Mouse (Mus musculus) CH12.LX (cell line): ENCODE results near the gene Ddt. TPM values are rescaled to one million over a fixed set of nuclear protein-coding genes. Genes with fewer than 3 reads are reported as not detected.
A peak's percentile ranks its signal among the peaks of the same experiment; 100 is the strongest.
"Not testable (repeated sequence)": the region's sequence is repeated elsewhere in the genome, so short reads cannot be mapped to it uniquely, and the experiment has no call there.

Experiments used
- DNase-seq: peaks from one replicate; pipeline ENCODE4 v3.0.0-alpha.2; 2013; ENCODE audit errors: extremely low read depth
- H3K27ac ChIP-seq: 2 replicates; pipeline ENCODE4 v1.5.1; 2012; ENCODE audit warnings: low read depth, mild to moderate bottlenecking, control low read depth, moderate library complexity; ENCODE audit not compliant: insufficient read depth
- H3K27me3 ChIP-seq: replicated peaks from 2 replicates; pipeline ENCODE3; 2012; ENCODE audit warnings: inconsistent platforms
- H3K36me3 ChIP-seq, 2 experiments: replicated peaks in 1 of 2; 2 replicates each; pipeline versions ENCODE3 to v1.6.1; 2012; ENCODE audit warnings: inconsistent platforms in 1 of 2, low read length in 1 of 2, mild to moderate bottlenecking in 1 of 2, mixed read lengths in 1 of 2, moderate library complexity in 1 of 2; ENCODE audit not compliant: control insufficient read depth in 1 of 2, insufficient read depth in 1 of 2
- H3K4me1 ChIP-seq, 2 experiments: 2 replicates each; pipeline ENCODE4 v1.6.1; 2012; ENCODE audit warnings: inconsistent platforms in 1 of 2, moderate library complexity in 1 of 2; ENCODE audit not compliant: insufficient read depth in 2 of 2, control insufficient read depth in 1 of 2
- H3K4me2 ChIP-seq: 2 replicates; pipeline ENCODE4 v1.6.1; 2012; ENCODE audit warnings: low read depth, mild to moderate bottlenecking, control low read depth; ENCODE audit not compliant: poor library complexity, insufficient read depth, severe bottlenecking
- H3K4me3 ChIP-seq, 3 experiments: fragments of 150-350 bp in 1 of 3; sonication (generic) in 1 of 3; replicated peaks in 1 of 3; 2 replicates each; pipeline versions ENCODE3 to v1.5.1; 2011 to 2012; ENCODE audit warnings: low read depth in 2 of 3, low read length in 2 of 3, mild to moderate bottlenecking in 2 of 3, moderate library complexity in 2 of 3, control low read depth in 1 of 3, improper control_type of control experiment in 1 of 3, inconsistent platforms in 1 of 3, mixed read lengths in 1 of 3; ENCODE audit not compliant: poor library complexity in 1 of 3
- H3K79me2 ChIP-seq: replicated peaks from 2 replicates; pipeline ENCODE4 v1.6.1; 2012; ENCODE audit warnings: mild to moderate bottlenecking, moderate library complexity; ENCODE audit not compliant: control insufficient read depth, poor library complexity, insufficient read depth, severe bottlenecking; ENCODE audit errors: extremely low read depth
- H3K9ac ChIP-seq: 2 replicates; pipeline ENCODE4 v1.6.1; 2012; ENCODE audit warnings: low read depth, mild to moderate bottlenecking, control low read depth, moderate library complexity; ENCODE audit not compliant: insufficient read depth
- H3K9me3 ChIP-seq: replicated peaks from 2 replicates; pipeline ENCODE3; 2012; ENCODE audit warnings: low read length, inconsistent platforms, mixed read lengths
- CHD1 ChIP-seq: IDR thresholded peaks from 2 replicates; pipeline ENCODE4 v1.6.1; 2012; ENCODE audit warnings: low read depth, low read length, improper control_type of control experiment, inconsistent platforms
- CHD2 ChIP-seq: IDR thresholded peaks from 2 replicates; pipeline ENCODE4 v1.6.1; 2011; ENCODE audit warnings: low read length, improper control_type of control experiment
- CTCF ChIP-seq, 2 experiments: IDR thresholded peaks in 1 of 2; conservative IDR thresholded peaks in 1 of 2; 2 replicates each; pipeline ENCODE4 v1.5.1; 2011 to 2012; ENCODE audit warnings: low read depth in 2 of 2, low read length in 2 of 2, improper control_type of control experiment in 1 of 2, inconsistent platforms in 1 of 2, mild to moderate bottlenecking in 1 of 2, moderate library complexity in 1 of 2
- ELF1 ChIP-seq: IDR thresholded peaks from 2 replicates; pipeline ENCODE4 v1.6.1; 2014; ENCODE audit warnings: low read depth, mild to moderate bottlenecking, inconsistent platforms, low read length, improper control_type of control experiment
- ETS1 ChIP-seq: conservative IDR thresholded peaks from 2 replicates; pipeline ENCODE4 v1.6.1; 2012; ENCODE audit warnings: low read depth, mild to moderate bottlenecking, inconsistent platforms, low read length, improper control_type of control experiment, moderate library complexity
- HCFC1 ChIP-seq: IDR thresholded peaks from 2 replicates; pipeline ENCODE4 v1.6.1; 2012; ENCODE audit warnings: low read depth, mild to moderate bottlenecking, inconsistent platforms, low read length, improper control_type of control experiment
- MAFK ChIP-seq: IDR thresholded peaks from 2 replicates; pipeline ENCODE4 v1.6.1; 2011; ENCODE audit warnings: low read length, improper control_type of control experiment; ENCODE audit not compliant: insufficient replicate concordance
- MAX ChIP-seq: IDR thresholded peaks from 2 replicates; pipeline ENCODE4 v1.6.1; 2011; ENCODE audit warnings: low read length, improper control_type of control experiment
- MYC ChIP-seq: IDR thresholded peaks from 2 replicates; pipeline ENCODE4 v1.6.1; 2011; ENCODE audit warnings: low read depth, mild to moderate bottlenecking, improper control_type of control experiment, low read length
- POLR2A ChIP-seq: IDR thresholded peaks from 2 replicates; pipeline ENCODE4 v1.6.1; 2011; ENCODE audit warnings: low read depth, mild to moderate bottlenecking, improper control_type of control experiment, low read length
- RCOR1 ChIP-seq: conservative IDR thresholded peaks from 2 replicates; pipeline ENCODE4 v1.6.1; 2012; ENCODE audit warnings: low read depth, mild to moderate bottlenecking, inconsistent platforms, low read length, improper control_type of control experiment
- SIN3A ChIP-seq: IDR thresholded peaks from 2 replicates; pipeline ENCODE4 v1.6.1; 2012; ENCODE audit warnings: low read length, improper control_type of control experiment, inconsistent platforms
- SMC3 ChIP-seq: IDR thresholded peaks from 2 replicates; pipeline ENCODE4 v1.6.1; 2011; ENCODE audit warnings: low read depth, low read length, improper control_type of control experiment
- TBP ChIP-seq: conservative IDR thresholded peaks from 2 replicates; pipeline ENCODE4 v1.6.1; 2011; ENCODE audit warnings: low read depth, low read length, improper control_type of control experiment
- TCF12 ChIP-seq: IDR thresholded peaks from 2 replicates; pipeline ENCODE4 v1.6.1; 2014; ENCODE audit warnings: low read depth, mild to moderate bottlenecking, inconsistent platforms, low read length, improper control_type of control experiment
- USF1 ChIP-seq: IDR thresholded peaks from 2 replicates; pipeline ENCODE4 v1.6.1; 2014; ENCODE audit warnings: low read depth, mild to moderate bottlenecking, inconsistent platforms, low read length, improper control_type of control experiment
- USF2 ChIP-seq: conservative IDR thresholded peaks from 2 replicates; pipeline ENCODE4 v1.6.1; 2011; ENCODE audit warnings: low read depth, low read length, improper control_type of control experiment
- ZC3H11A ChIP-seq: IDR thresholded peaks from 2 replicates; pipeline ENCODE4 v1.6.1; 2012; ENCODE audit warnings: low read depth, mild to moderate bottlenecking, inconsistent platforms, low read length, improper control_type of control experiment
- ZKSCAN1 ChIP-seq: IDR thresholded peaks from 2 replicates; pipeline ENCODE4 v1.6.1; 2012; ENCODE audit warnings: low read depth, inconsistent platforms, low read length, improper control_type of control experiment, borderline replicate concordance
- dilution Hi-C: fragments of 300-500 bp; cut with MboI; formaldehyde crosslinking; loops from 2 replicates; pipeline ENCODE4 v1.14.3; 2020; ENCODE audit warnings: low sequenced_read_pairs; ENCODE audit not compliant: extremely low pct_unique_long_range_greater_than_20kb, extremely low pct_ligation_motif_present
- in situ Hi-C: fragments of 300-500 bp; cut with MboI; formaldehyde crosslinking; loops from 3 replicates; pipeline ENCODE4 v1.14.3; 2019; ENCODE audit warnings: low sequenced_read_pairs, low pct_ligation_motif_present, low pct_unique_long_range_greater_than_20kb, mixed read lengths
- polyA plus RNA-seq: library from polyadenylated mRNA; unstranded; fragments of >175 nt; gene quantifications from 2 replicates; pipeline ENCODE4 v1.2.1, GENCODE M21; 2012; ENCODE audit warnings: low read depth; ENCODE audit not compliant: insufficient read length
- total RNA-seq, 2 experiments: library from RNA; depleted of rRNA; stranded (reverse); fragments of 300-350 nt in 1 of 2; fragments of >200 nt in 1 of 2; gene quantifications; 2 replicates each; pipeline ENCODE4 v1.2.3; 2012 to 2014

Gene Ddt
- total and polyA plus RNA-seq, 3 experiments: 229 to 869 (median 599) TPM

DNA sequence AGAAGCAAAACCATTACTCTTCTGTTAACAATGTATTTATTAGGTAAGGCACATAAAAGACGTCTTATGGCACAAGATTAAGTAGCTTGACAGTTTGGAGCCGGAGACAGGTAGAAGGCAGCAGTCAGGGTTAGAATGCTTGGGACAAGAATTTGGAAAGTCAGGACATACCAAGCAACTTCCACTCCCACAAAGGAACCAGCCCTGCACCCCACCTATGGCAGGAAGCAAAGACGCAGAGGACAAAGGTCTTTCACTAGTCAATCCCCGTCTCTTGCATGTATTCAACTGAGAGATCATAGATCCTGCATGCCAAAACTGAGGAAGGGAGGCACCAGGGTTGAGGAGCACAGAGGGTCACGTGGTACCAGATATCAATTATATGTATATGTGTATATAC, 888 bp upstream of the Ddt start:
- dilution Hi-C loops (no loop called here), in situ Hi-C loops (no loop called here)
- Histone ChIP-seq H3K4me3 (no peak overlapping the region), H3K9me3 (no peaks in the 10 kb centered on the region), H3K4me2 (no peak overlapping the region), H3K79me2 (peaks cover 3% of the 10 kb centered on the region; the same call in 1 of the 2 replicates), H3K36me3 (peaks cover 14 to 60% of the 10 kb centered on the region in 2 experiments), H3K4me1 (peaks cover 3 to 46% of the 10 kb centered on the region in 2 experiments; a peak in 2 of 4 replicates), H3K9ac (no peak overlapping the region), H3K27me3 (no peaks in the 10 kb centered on the region), H3K27ac (no peak overlapping the region)
- DNase-seq: no peak
- TF ChIP-seq POLR2A: no peak
- TF ChIP-seq CHD2: no peak
- TF ChIP-seq ELF1: no peak
- TF ChIP-seq ZC3H11A: no peak
- no peak for TF ChIP-seq ETS1
- TF ChIP-seq CTCF (conservative IDR thresholded peaks at IDR 0.05 in 1 of 2, IDR thresholded peaks at IDR 0.05 in 1 of 2; ENCODE audit: low read depth in 2 of 2, low read length in 2 of 2): no peak
- no peak for TF ChIP-seq MAX
- TF ChIP-seq SIN3A: no peak
- TF ChIP-seq CHD1: no peak
- no peak for TF ChIP-seq TBP
- TF ChIP-seq ZKSCAN1: no peak
- no peak for TF ChIP-seq USF2
- no peak for TF ChIP-seq TCF12
- TF ChIP-seq HCFC1: no peak
- TF ChIP-seq USF1: no peak
- no peak for TF ChIP-seq MYC
- no peak for TF ChIP-seq SMC3
- no peak for TF ChIP-seq MAFK
- no peak for TF ChIP-seq RCOR1

DNA sequence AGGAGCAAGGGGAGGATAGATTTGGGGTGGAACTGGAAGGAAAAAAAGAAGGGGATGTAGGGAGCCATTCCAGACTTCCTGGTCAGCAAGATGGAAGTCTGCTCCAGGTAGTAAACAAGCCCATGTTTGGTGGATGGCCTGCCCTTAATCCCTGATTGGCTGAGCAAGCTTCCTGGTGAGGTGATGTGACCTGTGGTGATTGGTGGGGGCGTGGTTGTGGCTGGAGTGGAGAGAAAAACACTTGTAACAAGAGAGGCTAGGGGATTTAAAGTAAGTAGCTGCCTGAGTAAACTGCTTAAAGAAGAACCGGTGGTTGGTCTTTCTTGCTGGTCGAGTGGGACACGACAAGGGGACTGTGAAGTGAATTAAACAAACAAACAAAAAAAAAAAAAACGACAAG, 5.5 kb downstream of the Ddt start:
- dilution Hi-C loops, H3K4me2 ChIP-seq, H3K4me3 ChIP-seq, in situ Hi-C loops, H3K27me3 ChIP-seq, H3K27ac ChIP-seq, H3K9me3 ChIP-seq, H3K9ac ChIP-seq, DNase-seq: not testable (repeated sequence)
- TF ChIP-seq ELF1: 0 out of 2 replicates have a peak, but pooled peaks have one; percentile 31
- Histone ChIP-seq H3K4me1 (peaks cover 7 to 41% of the 10 kb centered on the region in 2 experiments), H3K36me3 (peaks cover 7 to 23% of the 10 kb centered on the region in 2 experiments), H3K79me2 (peaks cover 14% of the 10 kb centered on the region)
